Mouse (Mus musculus): Measurements from ENCODE around the gene Gprc5c. TPM values are rescaled to one million over a fixed set of nuclear protein-coding genes. Genes with fewer than 3 reads are reported as not detected.
"Not testable (repeated sequence)": the region's sequence is repeated elsewhere in the genome, so short reads cannot be mapped to it uniquely, and the experiment has no call there.

Gprc5c gene
- polyA plus RNA-seq, 3 experiments from 2014 or later: not detected

- no peak for ATAC-seq
Measured at GRCm38 (mm10) chr11:114869787-114870186, 18.8 kb downstream of the Gprc5c start.

GRCm38 (mm10) chr11:114871540-114871939 is 20.6 kb downstream of the Gprc5c start:
- no peak for ATAC-seq

GRCm38 (mm10) chr11:114873022-114873817 is 22.3 kb downstream of the Gprc5c start:
- ATAC-seq: peak; percentile 76

GRCm38 (mm10) chr11:114874226-114875145 is 23.5 kb downstream of the Gprc5c start:
- ATAC-seq: no peak

GRCm38 (mm10) chr11:114875301-114875801 is 24.4 kb downstream of the Gprc5c start:
- ATAC-seq: no peak

- ATAC-seq: peak; percentile 42
Measured at GRCm38 (mm10) chr11:114876176-114876575, 25.2 kb downstream of the Gprc5c start.

GRCm38 (mm10) chr11:114876621-114877020 is 25.7 kb downstream of the Gprc5c start:
- ATAC-seq: no peak

GRCm38 (mm10) chr11:114877145-114877544 is 26.2 kb downstream of the Gprc5c start:
- ATAC-seq: no peak

- no peak for ATAC-seq
Measured at GRCm38 (mm10) chr11:114879666-114880065, 28.7 kb downstream of the Gprc5c start.

GRCm38 (mm10) chr11:114880185-114880584 is 29.2 kb downstream of the Gprc5c start:
- no peak for ATAC-seq

GRCm38 (mm10) chr11:114880589-114880988 is 29.6 kb downstream of the Gprc5c start:
- no peak for ATAC-seq

- ATAC-seq: peak; percentile 52
Measured at GRCm38 (mm10) chr11:114883251-114883789, 32.4 kb downstream of the Gprc5c start.

GRCm38 (mm10) chr11:114884380-114885100 is 33.6 kb downstream of the Gprc5c start:
- ATAC-seq: no peak

- ATAC-seq: no peak
Measured at GRCm38 (mm10) chr11:114889991-114890518, 39.1 kb downstream of the Gprc5c start, which contains the start of gene Cd300a. Gene Cd300a, plus strand, starts transcription at chr11:114890041.

GRCm38 (mm10) chr11:114890542-114890941 is 39.6 kb downstream of the Gprc5c start:
- no peak for ATAC-seq

- ATAC-seq: no peak
Measured at GRCm38 (mm10) chr11:114896085-114896484, 45.1 kb downstream of the Gprc5c start.

- ATAC-seq: no peak
Measured at GRCm38 (mm10) chr11:114898026-114898425, 47.1 kb downstream of the Gprc5c start.

- ATAC-seq: no peak
Measured at GRCm38 (mm10) chr11:114903224-114903623, 52.3 kb downstream of the Gprc5c start.

GRCm38 (mm10) chr11:114907567-114907966 is 56.6 kb downstream of the Gprc5c start:
- no peak for ATAC-seq

- ATAC-seq: no peak
Measured at GRCm38 (mm10) chr11:114908086-114908485, 57.1 kb downstream of the Gprc5c start.

- ATAC-seq: not testable (repeated sequence)
Measured at GRCm38 (mm10) chr11:114909538-114909937, 58.6 kb downstream of the Gprc5c start.

- no peak for ATAC-seq
Measured at GRCm38 (mm10) chr11:114912847-114913246, 61.9 kb downstream of the Gprc5c start.

All from inflammation-experienced regulatory T-cells, adult 6 months (primary cell).